Mouse (Mus musculus): ENCODE data around the gene P2ry2. TPM values are rescaled to one million over a fixed set of nuclear protein-coding genes. Genes with fewer than 3 reads are reported as not detected.
A peak's percentile ranks its signal among the peaks of the same experiment; 100 is the strongest.

The P2ry2 gene
- polyA plus RNA-seq, 1 experiment from 2014 or later: 1.7 TPM

DNA sequence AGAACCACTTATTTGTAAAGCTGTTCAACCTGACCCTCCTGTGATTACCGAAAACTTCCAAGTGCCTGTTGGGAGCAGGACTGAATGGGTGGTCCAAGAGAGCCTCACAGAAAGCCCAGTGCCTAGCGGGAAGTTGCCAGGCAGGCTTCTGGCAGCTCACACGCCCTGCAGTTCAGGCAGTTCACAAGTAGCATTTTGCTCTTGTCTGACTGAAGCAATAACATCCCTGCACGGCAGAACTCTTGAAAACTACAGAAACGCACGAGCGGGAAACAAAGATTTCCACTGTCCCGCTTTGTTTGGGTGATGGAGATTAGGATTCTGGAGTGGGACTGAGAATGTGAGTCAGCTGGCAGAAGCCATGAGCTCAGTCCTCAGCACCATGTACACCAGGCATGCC is 18.6 kb upstream of the P2ry2 start:
- Histone ChIP-seq H3K4me1 (ENCODE audit: control insufficient read depth, insufficient read depth, low read length) (0 out of 2 replicates have a peak, but pooled peaks cover 7% of the 10 kb centered on the region), H3K4me3 (ENCODE audit: low read depth, low read length) (no peak overlapping the region), H3K9ac (replicated peaks; ENCODE audit: low read depth, low read length) (no peak overlapping the region), H3K36me3 (ENCODE audit: control insufficient read depth, insufficient read depth, low read length) (no peaks in the 10 kb centered on the region), H3K27me3 (ENCODE audit: control insufficient read depth, insufficient read depth, low read length) (no peaks in the 10 kb centered on the region), H3K9me3 (ENCODE audit: control insufficient read depth, low read depth, low read length) (no peaks in the 10 kb centered on the region), H3K27ac (ENCODE audit: low read length) (no peak overlapping the region), H3K4me2 (replicated peaks; ENCODE audit: low read depth, low read length) (no peak overlapping the region)
- no peak for ATAC-seq (ENCODE audit: insufficient number of reproducible peaks, insufficient read depth, low FRiP score, low read depth)
- 32% methylated on average over 8 of the region's 8 CpGs for WGBS

DNA sequence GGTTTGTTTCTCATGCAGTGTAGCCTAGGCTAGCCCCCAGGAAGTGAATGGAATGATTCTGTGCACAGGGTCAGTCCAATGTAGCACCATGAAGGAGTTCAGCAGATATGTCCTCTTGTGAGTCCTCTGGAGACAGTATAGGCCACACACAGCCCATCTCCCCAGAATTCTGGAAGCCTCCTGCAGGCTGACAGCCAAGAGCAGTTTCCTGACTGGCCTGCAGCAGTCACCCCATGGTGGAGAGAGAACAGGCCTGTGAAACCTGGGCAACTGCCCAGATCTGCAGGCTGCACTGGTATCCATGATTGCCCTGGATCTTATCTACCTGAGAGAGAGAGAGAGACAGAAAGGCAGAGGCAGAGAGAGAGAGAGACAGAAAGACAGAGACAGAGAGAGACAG is 18.1 kb upstream of the P2ry2 start:
- H3K9ac ChIP-seq (replicated peaks; ENCODE audit: low read depth, low read length): no peak overlapping the region
- H3K4me2 ChIP-seq (replicated peaks; ENCODE audit: low read depth, low read length): no peak overlapping the region
- 0 out of 2 replicates have a peak, but pooled peaks cover 7% of the 10 kb centered on the region for H3K4me1 ChIP-seq (ENCODE audit: control insufficient read depth, insufficient read depth, low read length)
- ATAC-seq (ENCODE audit: insufficient number of reproducible peaks, insufficient read depth, low FRiP score, low read depth): no peak
- H3K36me3 ChIP-seq (ENCODE audit: control insufficient read depth, insufficient read depth, low read length): no peaks in the 10 kb centered on the region
- no peak overlapping the region for H3K27ac ChIP-seq (ENCODE audit: low read length)
- H3K9me3 ChIP-seq (ENCODE audit: control insufficient read depth, low read depth, low read length): no peaks in the 10 kb centered on the region
- no peak overlapping the region for H3K4me3 ChIP-seq (ENCODE audit: low read depth, low read length)
- H3K27me3 ChIP-seq (ENCODE audit: control insufficient read depth, insufficient read depth, low read length): no peaks in the 10 kb centered on the region

DNA sequence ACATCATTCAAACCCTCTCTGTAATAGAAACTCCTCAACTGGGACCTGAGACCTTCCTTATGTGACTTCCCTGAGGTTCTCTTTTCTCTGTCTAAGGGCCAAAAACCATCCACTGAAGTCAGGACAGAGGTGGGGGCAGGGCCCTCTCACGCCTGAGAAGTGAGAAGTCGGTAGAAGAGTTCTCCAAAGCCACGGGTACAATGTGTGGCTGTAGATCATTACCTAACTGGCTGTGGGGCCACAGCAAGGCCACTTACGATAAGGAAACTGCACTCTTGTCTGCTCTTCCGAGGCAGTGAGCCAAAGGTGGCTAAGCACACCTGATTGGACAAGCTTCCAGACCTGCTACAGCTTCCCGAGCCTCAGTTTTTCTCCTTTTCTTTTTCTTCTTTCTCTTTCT is 16.8 kb upstream of the P2ry2 start:
- Histone ChIP-seq H3K4me2 (replicated peaks; ENCODE audit: low read depth, low read length) (no peak overlapping the region), H3K9ac (replicated peaks; ENCODE audit: low read depth, low read length) (no peak overlapping the region), H3K4me1 (ENCODE audit: control insufficient read depth, insufficient read depth, low read length) (0 out of 2 replicates have a peak, but pooled peaks cover 7% of the 10 kb centered on the region), H3K9me3 (ENCODE audit: control insufficient read depth, low read depth, low read length) (no peaks in the 10 kb centered on the region), H3K27me3 (ENCODE audit: control insufficient read depth, insufficient read depth, low read length) (no peaks in the 10 kb centered on the region), H3K36me3 (ENCODE audit: control insufficient read depth, insufficient read depth, low read length) (no peaks in the 10 kb centered on the region), H3K4me3 (ENCODE audit: low read depth, low read length) (no peak overlapping the region), H3K27ac (ENCODE audit: low read length) (no peak overlapping the region)
- no peak for ATAC-seq (ENCODE audit: insufficient number of reproducible peaks, insufficient read depth, low FRiP score, low read depth)
- WGBS: 65% methylated on average over 6 of the region's 6 CpGs

DNA sequence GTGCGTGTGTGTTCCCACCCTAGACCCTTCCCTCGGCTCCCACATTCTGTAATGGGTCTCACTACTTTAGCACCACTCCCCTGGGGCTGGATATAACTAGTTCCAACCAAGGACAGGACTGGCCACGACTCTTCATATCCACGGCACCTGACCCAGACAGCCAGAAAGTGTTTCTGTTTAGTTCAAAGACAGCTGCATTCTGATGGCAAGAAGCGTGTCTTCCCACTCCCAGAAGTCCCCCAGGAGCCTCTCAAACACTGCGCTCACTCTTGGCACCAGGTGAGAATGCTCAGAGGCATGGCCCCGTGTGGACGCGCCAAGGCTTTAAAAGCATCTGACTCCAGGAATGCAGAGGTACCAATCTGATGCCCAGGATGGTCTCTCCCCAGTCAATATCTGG is 16.3 kb upstream of the P2ry2 start:
- no peak for ATAC-seq (ENCODE audit: insufficient number of reproducible peaks, insufficient read depth, low FRiP score, low read depth)
- no peaks in the 10 kb centered on the region for H3K9me3 ChIP-seq (ENCODE audit: control insufficient read depth, low read depth, low read length)
- no peak overlapping the region for H3K27ac ChIP-seq (ENCODE audit: low read length)
- H3K9ac ChIP-seq (replicated peaks; ENCODE audit: low read depth, low read length): no peak overlapping the region
- no peak overlapping the region for H3K4me3 ChIP-seq (ENCODE audit: low read depth, low read length)
- no peaks in the 10 kb centered on the region for H3K27me3 ChIP-seq (ENCODE audit: control insufficient read depth, insufficient read depth, low read length)
- H3K36me3 ChIP-seq (ENCODE audit: control insufficient read depth, insufficient read depth, low read length): no peaks in the 10 kb centered on the region
- 0 out of 2 replicates have a peak, but pooled peaks cover 4% of the 10 kb centered on the region for H3K4me1 ChIP-seq (ENCODE audit: control insufficient read depth, insufficient read depth, low read length)
- H3K4me2 ChIP-seq (replicated peaks; ENCODE audit: low read depth, low read length): no peak overlapping the region
- 86% methylated on average over 9 of the region's 9 CpGs for WGBS

DNA sequence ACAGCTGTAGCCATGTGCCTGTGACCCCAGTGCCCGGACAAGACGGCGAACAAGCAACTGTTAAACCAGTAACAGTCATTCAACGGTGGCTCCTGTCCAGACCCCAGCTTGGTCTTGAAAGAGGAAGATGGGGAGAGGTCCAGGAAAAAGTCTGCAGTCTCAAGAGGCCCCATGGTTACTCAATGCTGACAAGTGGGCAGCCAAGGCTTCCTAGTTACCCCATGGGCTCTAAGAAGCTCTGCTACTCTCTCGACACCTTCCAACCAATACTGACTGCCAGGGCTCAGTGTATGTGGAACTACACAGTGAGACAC is 15.7 kb upstream of the P2ry2 start:
- WGBS: 79% methylated on average over 5 of the region's 5 CpGs

DNA sequence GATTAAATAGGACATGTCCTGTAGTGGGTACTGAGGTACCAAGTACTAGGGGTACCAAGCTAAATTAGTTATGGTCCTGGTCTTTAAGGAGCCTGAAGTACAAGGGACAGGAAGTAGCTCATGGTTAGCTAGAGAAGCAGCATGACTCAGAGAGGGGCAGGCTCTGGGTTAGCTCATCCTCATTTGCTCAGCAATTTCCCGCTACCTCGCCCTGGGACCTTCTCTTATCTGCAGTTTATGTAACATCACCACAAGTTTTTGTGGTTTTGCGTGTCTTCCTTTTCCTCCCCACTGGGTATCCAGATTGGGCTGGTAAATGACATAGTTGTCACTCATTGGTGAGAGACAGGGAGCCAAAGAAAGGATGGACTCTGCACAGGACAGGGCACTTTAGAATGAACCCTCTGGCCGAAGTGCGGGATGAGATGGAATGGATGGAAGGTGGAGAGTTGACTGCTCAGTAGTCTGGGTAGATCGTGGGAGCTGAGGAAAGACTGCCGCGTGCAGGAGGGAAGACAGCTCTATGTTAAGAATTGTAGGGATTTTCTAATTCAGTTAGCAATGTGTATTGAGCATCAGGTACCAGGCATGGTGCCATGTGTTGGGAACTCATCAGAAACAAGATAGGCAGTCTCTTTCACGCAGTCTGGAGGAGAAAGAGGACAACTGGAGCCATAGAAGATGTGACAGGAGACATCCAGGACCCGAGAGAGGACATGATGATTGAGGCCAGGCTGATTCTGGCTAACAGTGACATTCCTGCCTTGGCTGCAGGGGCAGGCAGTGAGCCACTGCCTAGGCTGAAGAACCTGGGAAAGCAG is 15.2 kb upstream of the P2ry2 start:
- no peak overlapping the region for H3K4me3 ChIP-seq (ENCODE audit: low read depth, low read length)
- ATAC-seq (ENCODE audit: insufficient number of reproducible peaks, insufficient read depth, low FRiP score, low read depth): no peak
- H3K27me3 ChIP-seq (ENCODE audit: control insufficient read depth, insufficient read depth, low read length): no peaks in the 10 kb centered on the region
- WGBS: 83% methylated on average over 10 of the region's 10 CpGs
- H3K4me1 ChIP-seq (ENCODE audit: control insufficient read depth, insufficient read depth, low read length): no peaks in the 10 kb centered on the region
- H3K27ac ChIP-seq (ENCODE audit: low read length): no peak overlapping the region
- no peaks in the 10 kb centered on the region for H3K9me3 ChIP-seq (ENCODE audit: control insufficient read depth, low read depth, low read length)
- H3K4me2 ChIP-seq (replicated peaks; ENCODE audit: low read depth, low read length): no peak overlapping the region
- no peaks in the 10 kb centered on the region for H3K36me3 ChIP-seq (ENCODE audit: control insufficient read depth, insufficient read depth, low read length)
- H3K9ac ChIP-seq (replicated peaks; ENCODE audit: low read depth, low read length): no peak overlapping the region

More for the DNA sequence above, 15.7 kb upstream of the P2ry2 start:
- no peak for ATAC-seq (ENCODE audit: insufficient number of reproducible peaks, insufficient read depth, low FRiP score, low read depth)
- no peaks in the 10 kb centered on the region for H3K36me3 ChIP-seq (ENCODE audit: control insufficient read depth, insufficient read depth, low read length)
- H3K4me1 ChIP-seq (ENCODE audit: control insufficient read depth, insufficient read depth, low read length): no peaks in the 10 kb centered on the region
- H3K27ac ChIP-seq (ENCODE audit: low read length): no peak overlapping the region
- no peak overlapping the region for H3K9ac ChIP-seq (replicated peaks; ENCODE audit: low read depth, low read length)
- H3K4me3 ChIP-seq (ENCODE audit: low read depth, low read length): no peak overlapping the region
- no peaks in the 10 kb centered on the region for H3K9me3 ChIP-seq (ENCODE audit: control insufficient read depth, low read depth, low read length)
- H3K27me3 ChIP-seq (ENCODE audit: control insufficient read depth, insufficient read depth, low read length): no peaks in the 10 kb centered on the region
- no peak overlapping the region for H3K4me2 ChIP-seq (replicated peaks; ENCODE audit: low read depth, low read length)

DNA sequence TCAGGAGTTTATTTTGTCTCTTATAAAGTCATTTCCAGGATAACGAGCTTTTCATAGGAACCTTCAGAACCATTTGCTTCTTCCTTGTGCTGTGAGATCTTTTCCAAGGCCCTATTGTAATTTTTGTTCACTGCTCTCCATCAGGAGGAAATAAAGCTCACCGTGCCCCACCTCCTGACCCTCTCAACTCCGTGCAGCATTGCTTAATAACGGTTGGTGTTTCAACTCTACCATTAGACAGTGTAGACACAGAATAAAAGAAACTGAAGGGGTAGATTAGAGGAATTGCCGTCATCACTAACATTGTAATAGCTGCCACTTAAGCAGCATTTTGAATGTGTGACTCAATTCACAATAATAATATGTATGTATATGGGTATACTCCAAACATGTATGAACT is 14.2 kb upstream of the P2ry2 start:
- Histone ChIP-seq H3K9me3 (ENCODE audit: control insufficient read depth, low read depth, low read length) (no peaks in the 10 kb centered on the region), H3K4me1 (ENCODE audit: control insufficient read depth, insufficient read depth, low read length) (no peaks in the 10 kb centered on the region), H3K36me3 (ENCODE audit: control insufficient read depth, insufficient read depth, low read length) (no peaks in the 10 kb centered on the region), H3K27me3 (ENCODE audit: control insufficient read depth, insufficient read depth, low read length) (no peaks in the 10 kb centered on the region), H3K9ac (replicated peaks; ENCODE audit: low read depth, low read length) (no peak overlapping the region), H3K4me3 (ENCODE audit: low read depth, low read length) (no peak overlapping the region), H3K4me2 (replicated peaks; ENCODE audit: low read depth, low read length) (no peak overlapping the region), H3K27ac (ENCODE audit: low read length) (no peak overlapping the region)
- 55% methylated on average over 5 of the region's 5 CpGs for WGBS
- ATAC-seq (ENCODE audit: insufficient number of reproducible peaks, insufficient read depth, low FRiP score, low read depth): no peak

DNA sequence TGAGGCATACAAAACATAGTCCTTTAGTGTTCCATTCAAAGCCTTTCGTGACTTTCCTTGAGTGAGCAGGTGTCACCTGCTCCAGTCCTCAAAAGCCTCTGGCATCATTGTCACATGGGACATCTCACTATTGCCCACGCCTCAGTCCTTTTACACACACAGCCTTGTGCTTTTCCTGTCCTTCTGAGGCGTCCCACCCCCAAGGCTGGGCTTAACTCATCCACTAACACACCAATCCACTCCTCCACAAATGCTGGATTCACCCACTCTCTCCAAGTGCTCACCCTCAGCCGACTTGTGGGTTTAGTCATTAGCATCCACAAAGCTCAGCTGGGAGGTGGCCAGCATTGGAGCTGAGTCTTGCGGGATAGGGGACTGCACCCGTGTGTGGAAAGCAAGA is 4.8 kb upstream of the P2ry2 start:
- no peak overlapping the region for H3K9ac ChIP-seq (replicated peaks; ENCODE audit: low read depth, low read length)
- no peaks in the 10 kb centered on the region for H3K36me3 ChIP-seq (ENCODE audit: control insufficient read depth, insufficient read depth, low read length)
- H3K27me3 ChIP-seq (ENCODE audit: control insufficient read depth, insufficient read depth, low read length): no peaks in the 10 kb centered on the region
- H3K4me3 ChIP-seq (ENCODE audit: low read depth, low read length): no peak overlapping the region
- H3K4me1 ChIP-seq (ENCODE audit: control insufficient read depth, insufficient read depth, low read length): no peaks in the 10 kb centered on the region
- WGBS: 55% methylated on average over 6 of the region's 6 CpGs
- ATAC-seq (ENCODE audit: insufficient number of reproducible peaks, insufficient read depth, low FRiP score, low read depth): no peak
- no peaks in the 10 kb centered on the region for H3K9me3 ChIP-seq (ENCODE audit: control insufficient read depth, low read depth, low read length)
- H3K27ac ChIP-seq (ENCODE audit: low read length): no peak overlapping the region
- H3K4me2 ChIP-seq (replicated peaks; ENCODE audit: low read depth, low read length): no peak overlapping the region

DNA sequence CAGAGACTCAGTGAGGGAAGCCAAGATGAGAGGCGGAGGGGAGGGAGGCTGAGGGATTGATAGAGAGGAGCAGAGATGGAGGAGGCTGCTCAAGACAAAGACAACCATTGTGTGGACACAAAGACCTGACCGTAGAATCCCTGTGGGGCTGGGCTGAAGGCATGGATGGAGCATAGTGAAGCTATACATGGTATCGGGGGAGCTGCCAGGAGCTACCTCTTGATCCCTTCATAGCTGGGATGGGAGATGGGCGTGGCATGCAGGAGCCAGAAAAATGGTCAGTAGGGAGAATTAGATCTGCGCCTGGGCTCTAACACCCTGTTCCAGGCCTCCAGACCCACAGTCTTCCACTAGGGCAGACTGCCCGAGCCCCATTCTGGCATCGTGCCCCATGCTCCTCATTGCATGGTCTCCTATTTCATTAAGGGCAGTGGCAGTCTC is 4.4 kb upstream of the P2ry2 start:
- Histone ChIP-seq H3K4me2 (replicated peaks; ENCODE audit: low read depth, low read length) (no peak overlapping the region), H3K9ac (replicated peaks; ENCODE audit: low read depth, low read length) (no peak overlapping the region), H3K27me3 (ENCODE audit: control insufficient read depth, insufficient read depth, low read length) (no peaks in the 10 kb centered on the region), H3K4me1 (ENCODE audit: control insufficient read depth, insufficient read depth, low read length) (0 out of 2 replicates have a peak, but pooled peaks cover 3% of the 10 kb centered on the region), H3K36me3 (ENCODE audit: control insufficient read depth, insufficient read depth, low read length) (no peaks in the 10 kb centered on the region), H3K4me3 (ENCODE audit: low read depth, low read length) (no peak overlapping the region), H3K9me3 (ENCODE audit: control insufficient read depth, low read depth, low read length) (no peaks in the 10 kb centered on the region), H3K27ac (ENCODE audit: low read length) (no peak overlapping the region)
- peak; percentile 49; the same call in 1 of the 2 replicates for ATAC-seq (ENCODE audit: insufficient number of reproducible peaks, insufficient read depth, low FRiP score, low read depth)
- WGBS: 78% methylated on average over 7 of the region's 7 CpGs
